13 mouse cellular contexts compared by ENCODE assay signal in the genomic region with DNA sequence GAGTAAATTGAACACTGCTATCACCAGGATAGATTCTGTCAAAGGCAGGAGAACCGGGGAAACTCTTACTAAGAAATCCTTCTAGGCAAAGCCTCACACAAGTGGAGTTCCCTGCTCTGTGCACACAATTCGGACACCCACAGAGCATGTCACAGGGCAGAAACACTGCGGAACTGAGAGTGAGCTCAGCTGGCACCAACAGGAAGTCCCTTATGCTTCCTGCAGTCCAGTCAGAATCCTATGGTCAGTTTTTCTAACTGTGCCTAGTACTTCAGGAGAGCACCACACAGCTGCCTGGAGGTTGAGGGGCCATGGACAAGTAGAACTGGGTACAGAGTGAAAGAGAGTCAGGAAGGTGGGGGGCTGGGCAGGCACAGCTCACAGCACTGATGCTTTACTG. TPM values are rescaled to one million over a fixed set of nuclear protein-coding genes. Genes with fewer than 3 reads are reported as not detected.
DNase-seq lines count a peak whose midpoint lies in the region; ATAC-seq and TF ChIP-seq lines count a peak whose summit lies in the region.
"Had no signal": no experiment of that assay in that cellular context is flagged by ENCODE, and none has a peak within 500 bp of the region (broad histone marks: within the 10 kb centered on the region; RNA-seq: fewer than 3 reads in every experiment).

No protein-coding gene starts in this region.

- 32% methylated on average over 3 of the region's 3 CpGs for WGBS in liver, embryonic 16.5 days (ENCODE audit: insufficient replicate concordance)
- 47% methylated on average over 3 of the region's 3 CpGs for WGBS in liver, embryonic 11.5 days
- 33% methylated on average over 3 of the region's 3 CpGs for WGBS in macrophage (ENCODE audit: missing documents)

- H3K27ac ChIP-seq in gastrocnemius, adult 2 months: peak overlapping the region; percentile 0; the same call in 1 of the 2 replicates
- no peak overlapping the region for H3K27ac ChIP-seq in liver, embryonic 16.5 days (ENCODE audit: low read length)
- no peak overlapping the region for H3K27ac ChIP-seq in liver, embryonic 11.5 days (ENCODE audit: low read depth, low read length)
- H3K27ac ChIP-seq in bone marrow macrophage, adult 2 months (ENCODE audit: insufficient read depth, low read depth, low read length): peak overlapping the region; percentile 83
- peak overlapping the region; percentile 83 for H3K27ac ChIP-seq in macrophage
- H3K27ac ChIP-seq: intestine, embryonic 15.5 days; limb, embryonic 13.5 days had no signal

- H3K36me3 ChIP-seq in liver, embryonic 16.5 days (ENCODE audit: control insufficient read depth, insufficient read depth): no peaks in the 10 kb centered on the region
- H3K36me3 ChIP-seq in liver, embryonic 11.5 days (ENCODE audit: control insufficient read depth, insufficient read depth, low read length): no peaks in the 10 kb centered on the region
- H3K36me3 ChIP-seq in macrophage (ENCODE audit: inconsistent target): no peaks in the 10 kb centered on the region
- H3K36me3 ChIP-seq: intestine, embryonic 15.5 days; limb, embryonic 13.5 days had no signal

- H3K79me2 ChIP-seq in macrophage (ENCODE audit: inconsistent target): peaks cover 76% of the 10 kb centered on the region

- no peaks in the 10 kb centered on the region for H3K9me3 ChIP-seq in liver, embryonic 16.5 days (replicated peaks; ENCODE audit: control insufficient read depth, low read length)
- H3K9me3 ChIP-seq in liver, embryonic 11.5 days (ENCODE audit: control insufficient read depth, low read length): no peaks in the 10 kb centered on the region
- H3K9me3 ChIP-seq: intestine, embryonic 15.5 days; limb, embryonic 13.5 days; megakaryocyte, embryonic 14.5 days had no signal

- TF ChIP-seq POLR2A in bone marrow macrophage, adult 2 months (IDR thresholded peaks at IDR 0.05; ENCODE audit: borderline replicate concordance, low read depth, low read length): no peak

- intact Hi-C loops in gastrocnemius, adult 2 months (cut with DNase I): no loop called here

- H3K4me3 ChIP-seq in gastrocnemius, adult 2 months: no peak overlapping the region
- no peak overlapping the region for H3K4me3 ChIP-seq in liver, embryonic 16.5 days (ENCODE audit: low read depth, low read length)
- no peak overlapping the region for H3K4me3 ChIP-seq in liver, embryonic 11.5 days (ENCODE audit: low read depth, low read length)
- H3K4me3 ChIP-seq in bone marrow macrophage, adult 2 months (ENCODE audit: insufficient read depth, low read length): peak overlapping the region; percentile 13
- H3K4me3 ChIP-seq in macrophage (ENCODE audit: inconsistent target): no peak overlapping the region
- H3K4me3 ChIP-seq: intestine, embryonic 15.5 days; limb, embryonic 13.5 days; megakaryocyte, embryonic 14.5 days had no signal

- H3K4me1 ChIP-seq in liver, embryonic 16.5 days (ENCODE audit: control insufficient read depth, low read depth, low read length): peaks cover 5% of the 10 kb centered on the region; the same call in 1 of the 2 replicates
- peaks cover 27% of the 10 kb centered on the region for H3K4me1 ChIP-seq in liver, embryonic 11.5 days (replicated peaks; ENCODE audit: control insufficient read depth, insufficient read depth, low read length)
- H3K4me1 ChIP-seq in bone marrow macrophage, adult 2 months (ENCODE audit: control insufficient read depth, insufficient read depth, low read length): peaks cover 90% of the 10 kb centered on the region

- peak; percentile 41 for DNase-seq in gastrocnemius, adult 2 months
- DNase-seq in gastrocnemius, postnatal 4 days (ENCODE audit: low spot score in 2 of 2): no peak
- no peak for DNase-seq in liver, embryonic 11.5 days (ENCODE audit: low spot score)
- no peak for DNase-seq in adrenal gland, adult 8-10 months
- no peak for DNase-seq in right cerebral cortex, postnatal 4 days
- DNase-seq: adrenal gland, adult 2 months; cerebellum, adult 2 months had no signal

- no peaks in the 10 kb centered on the region for H3K27me3 ChIP-seq in liver, embryonic 16.5 days (ENCODE audit: control insufficient read depth, insufficient read depth, low read depth, low read length)
- no peaks in the 10 kb centered on the region for H3K27me3 ChIP-seq in liver, embryonic 11.5 days (replicated peaks; ENCODE audit: control insufficient read depth, insufficient read depth, low read length)
- H3K27me3 ChIP-seq: intestine, embryonic 15.5 days; limb, embryonic 13.5 days had no signal

- no peak overlapping the region for H3K4me2 ChIP-seq in liver, embryonic 16.5 days (ENCODE audit: low read depth, low read length)
- no peak overlapping the region for H3K4me2 ChIP-seq in liver, embryonic 11.5 days
- H3K4me2 ChIP-seq: intestine, embryonic 15.5 days had no signal

- H3K9ac ChIP-seq in liver, embryonic 16.5 days (ENCODE audit: low read depth, low read length): no peak overlapping the region
- H3K9ac ChIP-seq in liver, embryonic 11.5 days (ENCODE audit: low read depth, low read length): no peak overlapping the region
- H3K9ac ChIP-seq: intestine, embryonic 15.5 days; limb, embryonic 13.5 days had no signal

- 0 out of 2 replicates have a peak, but pooled peaks have one; percentile 7 for ATAC-seq in liver, embryonic 16.5 days (ENCODE audit: low read depth)
- no peak for ATAC-seq in liver, embryonic 11.5 days (replicated peaks; ENCODE audit: low FRiP score)
- ATAC-seq: intestine, embryonic 15.5 days had no signal

- no peak for TF ChIP-seq CTCF in gastrocnemius, adult 2 months (IDR thresholded peaks at IDR 0.05)
- TF ChIP-seq CTCF in bone marrow macrophage, adult 2 months (IDR thresholded peaks at IDR 0.05; ENCODE audit: low read depth, low read length): no peak

RNA-seq across cellular contexts. Expression of gene Sipa1l2, which starts 41.7 kb away (rescaled TPM):
- total RNA-seq in gastrocnemius, adult 2 months (2021): 10 to 100 TPM in 1 of 2 experiments, 1 to 10 TPM in 1; 4.5 to 10.8 TPM
- 10 to 100 TPM; 24.2 to 27.5 TPM for total RNA-seq in gastrocnemius, postnatal 4 days (2021)
- polyA plus RNA-seq in liver, embryonic 16.5 days (2015; fragmentation: Nextera tagmentation; extraction: Ambion mirVana): 0.83 and 1.1 TPM in 2 replicates
- polyA plus RNA-seq in liver, embryonic 11.5 days (2014; fragmentation: Nextera tagmentation; extraction: Ambion mirVana): 4.7 and 4.8 TPM in 2 replicates
- 7.1 and 9.1 TPM in 2 replicates for polyA plus RNA-seq in bone marrow macrophage, adult 2 months (2012; ENCODE audit: insufficient read depth, insufficient read length, missing spikeins)
- 100 to 1,000 TPM in 6 of 26 experiments, 10 to 100 TPM in 20; 35.9 to 288 (median 61.1) TPM for total RNA-seq in macrophage (2018; cell fraction: chromatin; rRNA removed)
- 10 to 100 TPM in 16 of 26 experiments, 1 to 10 TPM in 10; 7.6 to 27.7 (median 12.0) TPM for total RNA-seq in macrophage (2018; cell fraction: cytosol; rRNA removed)
- total RNA-seq in macrophage (2018; cell fraction: nucleus; rRNA removed): 100 to 1,000 TPM in 1 of 26 experiments, 10 to 100 TPM in 25; 16.0 to 103 (median 36.0) TPM
- polyA plus RNA-seq in macrophage (2018): 7.2 to 21.6 TPM (median 7.7 TPM) in 3 replicates
- 10 to 100 TPM; 48.7 to 56.9 (median 53.8) TPM for total RNA-seq in adrenal gland, adult 8-10 months (2022)

Comparison
In these comparisons a context has a peak if more than half of its experiments do, and no peak if none do; other contexts are left out.
1. H3K27ac ChIP-seq: peak in gastrocnemius, adult 2 months (single experiment), bone marrow macrophage, adult 2 months (single experiment) and macrophage (single experiment); none in liver, embryonic 16.5 days (single experiment) and liver, embryonic 11.5 days (single experiment).